Mouse (Mus musculus): ENCODE results near the gene Cdkn1a.
"Not testable (repeated sequence)": the region's sequence is repeated elsewhere in the genome, so short reads cannot be mapped to it uniquely, and the experiment has no call there.

The Cdkn1a gene

DNA sequence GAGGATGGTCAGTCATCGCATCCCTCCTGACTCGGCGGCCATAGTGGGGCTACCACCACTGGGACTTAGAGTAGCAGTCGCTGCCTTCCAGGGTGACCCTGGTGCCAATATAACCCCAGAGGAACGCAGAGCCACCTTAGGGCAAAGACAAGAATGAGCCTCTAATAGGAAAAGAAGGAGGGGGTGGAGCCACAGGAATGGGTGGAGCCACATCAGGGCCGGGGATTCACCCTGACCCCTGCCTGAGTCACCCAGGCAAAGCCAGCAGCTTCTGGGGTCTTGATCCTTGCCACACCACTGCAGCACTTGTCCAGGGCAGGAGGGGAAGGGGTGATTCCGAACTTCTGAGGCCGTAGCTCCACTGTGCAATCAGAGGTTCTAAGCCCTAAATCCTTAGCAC lies 7.2 kb upstream of the Cdkn1a start:
- peak; percentile 8 for DNase-seq (ENCODE audit: low spot score)

DNA sequence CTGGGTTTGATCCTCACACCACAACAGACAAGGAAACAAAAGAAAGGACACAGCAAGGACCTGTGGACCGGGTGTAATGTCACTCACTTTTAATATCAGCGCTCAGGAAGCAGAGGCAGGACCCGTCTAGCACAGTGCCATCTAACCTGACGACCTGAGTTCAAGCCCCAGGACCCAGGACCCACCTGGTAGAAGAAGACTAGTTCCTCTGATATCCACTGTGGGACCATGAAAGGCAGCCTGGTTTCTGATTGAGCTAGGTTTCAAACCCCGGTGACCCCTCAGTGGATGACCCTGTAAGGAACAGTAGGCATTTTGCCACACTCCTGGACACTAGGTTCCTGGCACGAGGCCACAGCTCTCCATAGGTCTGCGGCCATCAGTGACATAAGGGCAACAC lies 6.1 kb upstream of the Cdkn1a start:
- peak; percentile 4 for DNase-seq (ENCODE audit: low spot score)

DNA sequence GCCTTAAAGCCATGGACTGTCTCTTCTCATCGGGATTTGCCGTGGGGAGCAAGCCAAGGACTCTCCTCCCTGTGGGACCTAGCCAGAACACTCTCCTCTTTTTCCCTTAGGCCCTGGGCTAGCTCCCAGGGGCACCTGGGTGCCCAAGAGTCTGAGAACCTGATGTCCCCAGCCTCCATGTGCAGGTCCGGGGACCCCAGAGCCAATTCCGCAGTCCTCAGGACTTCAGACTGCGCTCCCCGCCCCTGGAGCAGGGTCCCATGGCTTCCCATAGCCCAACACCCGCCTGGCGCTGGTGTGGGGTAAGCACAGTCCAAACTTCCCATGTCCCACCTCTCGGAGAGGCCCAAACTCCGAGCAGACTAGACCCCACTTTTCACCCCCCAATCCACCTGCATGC lies 5.5 kb upstream of the Cdkn1a start:
- peak; percentile 6 for DNase-seq (ENCODE audit: low spot score)

DNA sequence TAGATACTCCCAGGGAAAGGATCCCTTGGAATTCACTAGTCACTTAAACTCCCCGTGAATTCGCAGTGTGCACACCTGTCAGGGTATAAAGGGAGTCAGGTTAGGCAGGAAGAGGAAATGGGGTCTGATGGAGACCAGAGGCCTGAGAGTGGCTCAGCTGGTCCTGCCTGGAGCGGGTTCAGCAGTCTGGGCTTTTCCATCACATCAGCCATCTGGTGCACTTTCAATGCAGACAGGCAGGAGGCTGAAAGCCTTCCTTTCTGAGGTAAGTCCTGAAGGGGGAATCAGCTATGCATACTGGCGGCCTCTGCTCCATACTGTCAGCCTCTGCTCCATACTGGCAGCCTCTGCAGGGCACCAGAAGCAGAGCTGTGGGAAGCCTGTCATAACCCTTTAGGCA lies 3.9 kb upstream of the Cdkn1a start:
- DNase-seq (ENCODE audit: low spot score): peak; percentile 7

DNA sequence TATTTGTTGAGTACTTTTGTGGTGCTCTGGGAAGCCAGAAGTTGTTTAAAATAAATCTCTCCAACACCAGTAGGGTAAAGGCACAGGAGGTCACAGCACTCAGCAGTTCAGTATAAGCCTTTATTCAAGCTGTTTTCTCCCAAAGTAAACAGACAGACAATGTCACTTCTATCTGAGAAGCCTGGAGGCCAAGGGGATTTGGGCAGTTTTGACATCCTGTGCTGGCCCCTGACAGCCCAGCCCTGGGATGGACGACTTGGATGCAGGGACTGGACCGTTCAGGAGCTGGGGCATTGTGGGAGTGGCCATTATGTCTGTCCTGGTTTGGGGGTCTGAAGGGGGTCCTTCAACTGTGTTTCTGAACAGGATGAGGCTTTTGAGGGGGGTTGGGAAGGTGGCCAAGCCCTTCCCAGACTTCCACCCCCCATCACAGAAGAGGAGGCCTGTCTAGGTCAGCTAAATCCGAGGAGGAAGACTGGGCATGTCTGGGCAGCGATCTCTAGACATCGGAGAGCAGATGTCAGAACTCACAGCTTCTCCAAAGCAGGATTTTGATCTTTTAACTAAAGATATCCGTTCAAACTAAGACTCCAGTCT lies 670 bp downstream of the Cdkn1a start:
- no peak for DNase-seq (ENCODE audit: low spot score)

DNA sequence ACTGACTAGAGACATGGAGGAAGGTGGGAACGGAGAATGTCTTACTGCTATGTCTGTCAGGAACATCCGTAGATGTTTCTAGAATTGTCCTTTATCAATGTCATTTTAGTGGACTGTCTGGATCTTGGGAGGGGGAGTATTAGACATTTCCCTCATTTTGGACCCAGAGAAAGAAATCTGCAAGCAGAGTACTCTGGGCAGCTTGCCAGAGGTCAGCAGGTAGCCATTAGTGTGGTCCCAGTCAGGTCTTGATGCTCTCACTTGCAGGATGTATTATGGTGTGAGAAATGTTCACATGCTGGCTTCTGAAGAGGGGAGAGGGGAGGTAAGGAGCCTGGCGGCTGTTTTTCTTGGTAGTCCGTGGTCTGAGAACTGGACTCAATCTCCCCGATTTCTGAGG lies 1.7 kb downstream of the Cdkn1a start:
- no peak for DNase-seq (ENCODE audit: low spot score)

DNA sequence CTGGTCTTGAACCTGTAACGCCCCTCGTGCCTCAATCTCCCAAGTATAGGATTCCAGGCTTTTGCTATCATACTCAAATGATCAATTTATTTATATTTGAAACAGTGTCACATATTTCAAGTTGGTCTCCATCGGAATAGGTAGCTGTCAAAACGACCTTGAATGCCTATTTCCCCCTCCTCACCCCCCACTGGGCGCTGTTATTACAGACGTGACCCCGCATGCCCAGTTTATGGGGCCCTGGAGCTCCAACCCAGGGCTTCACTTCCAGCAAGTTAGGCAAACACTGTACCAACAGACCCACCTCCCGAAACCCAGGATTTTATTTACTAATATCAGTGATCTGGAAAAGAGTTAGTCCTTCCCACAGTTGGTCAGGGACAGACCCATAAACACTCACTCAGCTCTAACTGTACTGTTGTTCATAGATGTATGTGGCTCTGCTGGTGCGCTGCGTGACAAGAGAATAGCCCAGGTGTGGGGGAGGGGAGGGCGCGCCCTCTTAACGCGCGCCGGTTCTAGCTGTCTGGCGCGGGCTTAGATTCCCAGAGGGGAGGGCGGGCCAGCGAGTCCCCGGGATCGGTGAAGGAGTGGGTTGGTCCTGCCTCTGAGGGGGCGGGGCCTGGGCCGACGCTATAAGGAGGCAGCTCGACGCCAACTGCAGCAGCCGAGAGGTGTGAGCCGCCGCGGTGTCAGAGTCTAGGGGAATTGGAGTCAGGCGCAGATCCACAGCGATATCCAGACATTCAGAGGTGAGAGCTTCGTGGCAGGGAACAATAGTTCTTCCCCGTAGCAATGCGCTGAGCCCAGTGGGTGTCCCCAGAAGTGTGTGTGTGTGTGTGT lies 2.6 kb downstream of the Cdkn1a start:
- DNase-seq (ENCODE audit: low spot score): peak; percentile 52

DNA sequence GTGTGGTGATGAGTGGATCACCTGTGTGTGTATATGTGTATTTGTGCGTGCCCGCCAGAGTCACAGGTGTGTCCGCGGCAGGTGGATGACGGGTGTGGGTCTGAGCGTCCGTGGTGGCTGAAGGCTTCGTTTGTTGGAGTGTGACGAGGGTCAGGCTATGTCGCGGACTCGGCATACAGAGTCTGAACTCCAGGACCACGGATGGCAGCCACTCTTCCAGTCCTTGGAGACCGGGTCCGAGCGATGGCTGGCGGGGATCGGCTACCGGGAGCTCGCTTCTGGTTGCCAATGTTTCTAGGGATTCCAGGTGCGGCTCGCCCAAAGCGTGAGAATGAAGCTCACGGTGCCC lies 3.2 kb downstream of the Cdkn1a start:
- no peak for DNase-seq (ENCODE audit: low spot score)

DNA sequence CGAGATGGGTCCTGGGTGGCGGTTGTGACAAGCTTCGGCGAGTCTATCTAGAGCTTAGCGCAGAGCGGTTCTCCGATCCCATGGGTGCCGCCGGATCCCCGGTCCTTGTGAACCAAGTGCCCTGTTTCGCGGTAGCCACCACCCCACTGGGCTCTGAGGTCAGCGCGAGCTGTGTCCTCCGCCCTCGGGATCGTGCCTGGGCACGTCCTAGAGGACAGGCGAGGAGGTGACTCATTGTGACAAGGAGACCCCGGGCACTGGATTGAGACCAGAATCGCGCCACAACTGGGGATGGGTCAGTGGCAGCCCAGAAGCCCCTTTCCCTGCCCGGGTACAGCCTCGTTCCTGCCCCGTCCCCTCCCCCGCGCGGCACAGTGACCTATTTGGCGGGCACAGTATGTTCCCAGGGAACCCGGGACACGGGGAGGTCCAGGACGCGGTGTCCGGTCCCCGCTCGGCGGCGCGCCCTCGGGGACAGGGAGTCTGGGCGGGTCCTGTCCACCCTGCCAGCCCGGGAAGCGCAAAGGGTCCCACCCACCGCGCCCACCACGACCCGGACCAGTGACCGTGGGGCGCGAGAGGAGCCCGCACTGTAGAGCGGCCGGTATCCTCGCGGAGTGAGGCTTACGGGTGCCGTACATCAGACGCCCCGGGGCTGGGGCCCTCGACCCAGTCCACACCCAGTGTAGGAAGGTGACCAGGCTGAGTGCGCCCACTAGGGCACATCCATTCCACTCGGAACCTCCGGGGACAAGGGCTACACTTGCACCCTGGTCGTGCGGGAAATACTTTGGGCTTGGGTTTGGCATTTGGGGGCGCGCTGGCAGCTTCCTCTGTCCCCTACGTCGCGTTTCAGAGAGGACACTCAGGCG lies 3.8 kb downstream of the Cdkn1a start:
- DNase-seq (ENCODE audit: low spot score): no peak

DNA sequence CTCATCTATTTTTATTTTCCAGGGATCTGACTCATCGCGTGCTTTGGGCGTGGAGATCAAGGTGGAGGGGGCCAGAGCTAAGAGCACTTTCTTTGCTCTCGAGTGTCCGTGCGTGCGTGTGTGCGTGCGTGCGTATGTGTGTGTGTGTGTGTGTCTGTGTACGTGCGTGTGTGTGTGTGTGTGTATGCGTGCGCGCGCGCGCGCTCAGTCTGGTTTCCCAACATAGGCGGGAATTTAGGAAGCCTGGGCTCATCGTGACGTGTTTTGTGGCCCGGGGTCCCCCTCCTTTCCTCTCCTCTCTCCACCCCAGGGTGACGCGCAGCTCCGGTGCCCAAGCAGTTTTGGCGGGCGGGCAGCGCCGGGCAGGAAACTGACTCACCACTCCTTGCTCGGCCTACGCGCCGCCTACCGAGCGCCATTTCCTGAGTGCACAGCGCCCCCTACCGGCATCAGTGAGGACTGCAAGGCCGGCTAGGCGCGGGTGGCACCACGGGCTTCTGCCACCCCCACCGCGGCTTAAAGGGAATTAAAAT lies 4.5 kb downstream of the Cdkn1a start:
- DNase-seq (ENCODE audit: low spot score): peak; percentile 93

DNA sequence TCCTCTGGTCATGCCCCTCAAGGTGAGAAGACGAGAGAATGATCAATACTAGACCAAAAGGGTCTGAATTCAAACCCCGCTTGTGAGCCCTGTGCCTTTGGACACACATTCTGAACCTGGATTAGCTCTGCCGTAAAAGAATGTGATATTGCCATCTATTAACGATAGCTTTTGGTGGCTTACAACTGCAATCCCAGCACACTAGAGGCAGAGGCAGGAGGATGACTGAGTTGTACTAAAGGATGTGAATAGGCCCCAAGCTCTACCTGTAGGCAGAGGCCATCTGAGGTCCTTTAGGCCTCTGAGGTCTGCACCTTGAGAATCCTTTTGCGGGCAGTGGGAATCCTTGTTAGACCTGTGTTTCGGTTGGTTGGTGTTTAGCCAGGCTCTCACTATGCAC lies 5.5 kb downstream of the Cdkn1a start:
- DNase-seq (ENCODE audit: low spot score): no peak

DNA sequence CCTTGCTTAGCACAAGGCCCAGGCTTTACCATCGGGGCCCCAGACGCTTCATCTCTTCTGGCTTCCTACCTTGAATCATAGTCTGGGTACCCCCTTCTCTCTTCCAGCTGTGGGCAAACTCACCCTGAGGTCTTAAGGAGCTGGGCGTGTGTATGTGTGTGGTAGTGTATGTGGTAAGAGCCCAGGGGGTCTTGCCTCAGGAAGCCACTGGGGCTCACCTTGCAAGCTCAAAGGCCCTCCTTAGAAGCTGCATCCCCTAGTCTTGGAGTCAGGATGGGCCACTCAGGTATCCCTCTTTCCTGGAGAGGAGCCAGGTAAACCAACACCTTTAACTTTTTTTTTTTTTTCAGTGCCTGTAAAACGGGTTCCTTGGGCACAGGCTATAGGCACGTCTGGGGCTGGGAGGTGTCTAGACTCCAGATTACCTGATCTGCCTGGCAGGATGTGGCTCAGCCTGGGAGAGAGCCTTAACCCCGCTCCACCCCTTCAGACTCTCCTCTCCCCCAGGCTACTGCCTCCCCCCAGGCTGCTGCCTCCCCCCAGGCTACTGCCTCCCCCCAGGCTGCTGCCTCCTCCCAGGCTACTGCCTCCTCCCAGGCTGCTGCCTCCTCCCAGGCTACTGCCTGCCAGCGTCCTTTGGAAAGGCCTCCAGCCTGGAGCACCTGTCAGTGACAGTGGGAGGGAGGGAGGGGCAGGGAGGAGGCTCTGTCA lies 6.2 kb downstream of the Cdkn1a start:
- DNase-seq (ENCODE audit: low spot score): peak; percentile 10

DNA sequence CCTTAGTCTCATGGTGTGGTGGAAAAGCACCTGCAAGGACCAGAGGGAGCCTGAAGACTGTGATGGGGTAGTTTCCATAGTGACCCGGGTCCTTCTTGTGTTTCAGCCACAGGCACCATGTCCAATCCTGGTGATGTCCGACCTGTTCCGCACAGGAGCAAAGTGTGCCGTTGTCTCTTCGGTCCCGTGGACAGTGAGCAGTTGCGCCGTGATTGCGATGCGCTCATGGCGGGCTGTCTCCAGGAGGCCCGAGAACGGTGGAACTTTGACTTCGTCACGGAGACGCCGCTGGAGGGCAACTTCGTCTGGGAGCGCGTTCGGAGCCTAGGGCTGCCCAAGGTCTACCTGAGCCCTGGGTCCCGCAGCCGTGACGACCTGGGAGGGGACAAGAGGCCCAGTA lies 7.5 kb downstream of the Cdkn1a start:
- DNase-seq (ENCODE audit: low spot score): no peak

DNA sequence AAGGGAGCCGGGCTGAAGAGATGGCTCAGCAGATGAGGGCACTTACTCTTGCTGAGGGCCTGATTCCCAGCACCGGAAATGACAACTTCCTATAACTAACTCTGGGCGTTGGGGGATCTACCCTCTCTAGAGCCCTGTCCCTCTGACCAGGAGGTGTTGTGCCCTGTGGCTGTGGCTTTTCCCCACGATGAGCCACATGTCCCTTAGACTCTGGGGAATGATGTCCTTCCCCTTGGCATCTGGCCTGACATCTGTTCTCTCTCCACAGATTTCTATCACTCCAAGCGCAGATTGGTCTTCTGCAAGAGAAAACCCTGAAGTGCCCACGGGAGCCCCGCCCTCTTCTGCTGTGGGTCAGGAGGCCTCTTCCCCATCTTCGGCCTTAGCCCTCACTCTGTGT lies 8.3 kb downstream of the Cdkn1a start:
- DNase-seq (ENCODE audit: low spot score): no peak

DNA sequence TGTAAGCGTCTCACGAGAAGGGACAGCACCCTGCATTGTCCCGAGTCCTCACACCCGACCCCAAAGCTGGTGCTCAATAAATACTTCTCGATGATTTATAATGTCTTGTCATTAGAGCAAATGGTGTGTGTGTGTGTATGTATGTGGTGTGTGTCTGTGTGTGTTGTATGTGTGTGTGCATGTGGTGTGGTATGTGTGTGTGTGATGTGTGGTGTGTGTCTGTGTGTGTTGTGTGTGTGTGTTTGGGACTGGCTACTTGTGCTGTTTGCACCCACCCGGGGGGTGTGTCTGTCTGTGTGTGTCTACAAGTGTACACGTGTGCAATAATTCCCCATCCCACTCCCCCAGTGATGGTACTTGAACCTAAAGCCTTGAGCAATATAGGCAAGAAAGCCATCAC lies 9.9 kb downstream of the Cdkn1a start:
- DNase-seq (ENCODE audit: low spot score): no peak

DNA sequence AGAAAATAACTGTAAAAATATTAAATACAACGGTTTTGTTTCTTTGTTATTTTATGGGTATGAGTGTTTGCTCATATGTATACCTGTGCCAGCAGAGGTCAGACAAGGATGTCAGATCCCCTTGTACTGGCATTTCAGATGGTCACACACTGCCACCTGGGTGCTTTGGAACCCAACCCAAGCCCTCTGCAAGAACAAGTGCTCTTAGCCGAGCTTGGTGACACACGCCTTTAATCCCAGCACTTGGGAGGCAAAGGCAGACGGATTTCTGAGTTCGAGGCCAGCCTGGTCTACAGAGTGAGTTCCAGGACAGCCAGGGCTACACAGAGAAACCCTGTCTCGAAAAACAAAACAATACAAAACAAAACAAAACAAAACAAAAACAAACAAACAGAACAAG lies 19.6 kb downstream of the Cdkn1a start:
- not testable (repeated sequence) for DNase-seq (ENCODE audit: low spot score)

DNA sequence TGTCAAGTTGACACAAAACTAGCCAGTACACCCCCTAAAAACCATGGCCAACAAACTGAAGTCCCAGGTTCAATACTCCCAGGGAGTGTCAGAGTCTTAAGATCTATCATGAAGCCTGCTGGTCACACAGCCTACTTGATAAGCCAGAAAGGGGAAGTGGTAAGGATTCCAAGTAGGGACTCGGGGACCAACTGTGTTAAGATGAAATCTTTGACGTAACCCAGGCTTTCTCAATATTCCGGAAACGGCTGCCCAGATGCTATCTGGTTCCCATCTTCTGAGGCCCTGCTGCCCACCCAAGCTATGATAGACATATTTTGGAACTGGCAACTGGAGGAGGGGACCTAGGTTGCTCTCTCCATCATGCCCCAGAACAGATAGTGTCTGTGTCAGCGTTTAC lies 20.6 kb downstream of the Cdkn1a start:
- DNase-seq (ENCODE audit: low spot score): no peak

DNA sequence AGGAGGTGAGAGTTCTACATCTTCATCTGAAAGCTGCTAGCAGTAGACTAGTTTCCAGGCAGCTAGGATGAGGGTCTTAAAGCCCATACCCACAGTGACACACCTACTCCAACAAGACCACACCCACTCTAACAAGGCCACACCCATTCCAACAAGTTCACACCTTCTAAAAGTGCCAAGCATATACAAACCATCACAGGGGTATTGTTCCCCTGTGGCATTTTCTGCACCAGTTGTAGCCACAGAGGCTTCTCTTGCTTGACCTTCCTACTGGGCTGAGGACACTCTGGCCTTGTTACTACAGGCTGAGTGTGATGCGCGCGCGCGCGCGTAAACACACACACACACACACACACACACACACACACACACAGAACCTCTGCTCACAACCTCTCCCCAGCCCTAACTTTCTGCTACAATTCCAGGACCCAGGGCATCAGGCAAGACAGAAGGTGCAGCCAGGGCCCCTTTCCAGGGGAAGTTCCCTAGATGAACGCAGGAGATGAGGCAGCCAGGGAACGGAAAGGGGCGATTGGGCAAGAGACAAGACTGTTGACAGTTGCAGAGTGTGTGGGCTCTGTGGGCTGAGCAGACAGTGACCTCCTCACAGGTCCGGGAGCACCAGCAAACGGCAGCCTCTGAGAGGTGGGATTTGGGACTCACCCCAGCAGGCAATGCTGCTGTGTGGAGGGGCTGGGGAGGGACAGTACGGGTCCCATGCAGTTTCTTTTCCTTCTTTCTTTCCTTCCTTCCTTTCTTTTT lies 23.0 kb downstream of the Cdkn1a start, which contains the start of gene Rab44:
Gene Rab44 (plus strand): TSS at position 555 of the 762 bp plus-strand sequence.
- no peak for DNase-seq (ENCODE audit: low spot score)

DNA sequence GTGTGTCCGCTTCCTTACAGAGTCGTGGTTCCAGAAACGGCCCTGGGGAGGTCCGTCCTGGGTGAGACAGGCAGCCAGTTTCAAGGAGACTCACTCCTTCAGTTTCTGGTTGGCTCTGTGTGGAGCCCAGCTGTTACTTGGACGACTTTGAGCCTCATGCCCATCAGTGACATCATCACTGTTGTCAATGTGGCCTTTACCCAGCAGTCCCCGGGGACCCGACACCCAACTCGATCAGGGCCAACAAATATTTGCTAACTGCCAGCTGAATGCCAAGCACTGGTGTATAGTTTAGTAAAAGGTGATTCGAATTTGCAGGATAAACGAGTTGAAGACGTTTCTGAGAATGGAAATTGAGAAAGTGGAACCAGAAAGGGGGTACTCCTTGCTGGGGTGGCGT lies 25.2 kb downstream of the Cdkn1a start:
- DNase-seq (ENCODE audit: low spot score): no peak

DNA sequence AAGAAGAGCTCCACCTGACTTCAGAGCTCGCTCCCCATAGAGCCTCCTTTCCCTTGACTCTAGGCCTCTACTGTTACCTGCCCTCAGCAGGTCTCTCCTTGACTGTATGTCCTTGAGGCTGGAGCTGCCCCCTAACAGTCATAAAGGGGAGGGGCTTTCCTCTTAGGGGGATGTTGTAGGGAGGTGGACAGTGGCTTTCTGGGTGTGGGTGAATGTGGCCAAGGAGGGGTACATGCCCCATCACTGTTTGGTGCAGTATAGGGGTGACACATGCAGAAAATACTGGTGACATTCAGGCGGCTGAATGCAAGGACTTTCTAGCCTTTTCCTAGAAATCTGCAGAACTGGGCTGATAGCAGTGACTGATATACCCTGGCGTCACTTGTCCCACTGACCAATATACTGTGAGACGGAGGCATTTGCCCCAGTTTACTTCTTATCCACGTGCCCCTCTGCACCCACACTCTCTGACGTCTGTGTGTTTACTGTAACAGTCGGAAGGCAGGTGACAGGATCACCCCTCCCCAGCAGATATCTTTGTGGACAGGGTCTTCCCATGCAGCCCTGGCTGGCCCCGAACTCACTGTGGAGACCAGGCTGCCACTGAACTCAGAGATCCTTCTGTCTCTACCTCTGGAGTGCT lies 26.4 kb downstream of the Cdkn1a start:
- DNase-seq (ENCODE audit: low spot score): no peak

DNA sequence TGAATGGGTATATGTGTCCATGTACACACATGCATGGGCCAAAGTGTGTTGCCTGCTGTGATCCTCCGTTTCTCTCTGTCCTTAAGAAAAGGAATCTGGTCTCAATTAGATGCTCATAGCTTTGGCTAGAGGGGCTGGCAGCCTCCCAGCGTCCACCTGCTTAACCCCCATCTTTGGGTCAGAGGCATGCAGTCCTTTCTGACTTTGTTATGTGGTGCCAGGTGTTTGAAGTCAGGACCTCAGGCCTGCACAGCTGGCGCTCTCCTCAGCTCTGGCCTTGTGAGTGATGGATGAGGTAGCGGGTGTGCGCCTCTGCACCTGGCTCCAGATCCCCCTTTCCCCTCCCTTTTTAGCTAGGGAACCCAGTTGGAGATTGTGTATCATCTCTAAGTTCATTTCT lies 27.3 kb downstream of the Cdkn1a start:
- DNase-seq (ENCODE audit: low spot score): no peak

Measured in urinary bladder, postnatal 10 days (tissue).